Mouse (Mus musculus) lung, adult 2 months (tissue): ENCODE measurements around the gene Gpr55.

Experiments used
- CTCF ChIP-seq: fragments of 200-500 bp; IDR thresholded peaks from 2 replicates; pipeline ENCODE4 v1.5.1; 2011; ENCODE audit warnings: mild to moderate bottlenecking, low read length, control low read depth; ENCODE audit not compliant: insufficient read depth
- POLR2A ChIP-seq: fragments of 200-500 bp; IDR thresholded peaks from 2 replicates; pipeline ENCODE4 v1.6.1; 2011; ENCODE audit warnings: low read depth, mild to moderate bottlenecking, control low read depth, low read length, borderline replicate concordance; ENCODE audit errors: extremely low read depth

DNA sequence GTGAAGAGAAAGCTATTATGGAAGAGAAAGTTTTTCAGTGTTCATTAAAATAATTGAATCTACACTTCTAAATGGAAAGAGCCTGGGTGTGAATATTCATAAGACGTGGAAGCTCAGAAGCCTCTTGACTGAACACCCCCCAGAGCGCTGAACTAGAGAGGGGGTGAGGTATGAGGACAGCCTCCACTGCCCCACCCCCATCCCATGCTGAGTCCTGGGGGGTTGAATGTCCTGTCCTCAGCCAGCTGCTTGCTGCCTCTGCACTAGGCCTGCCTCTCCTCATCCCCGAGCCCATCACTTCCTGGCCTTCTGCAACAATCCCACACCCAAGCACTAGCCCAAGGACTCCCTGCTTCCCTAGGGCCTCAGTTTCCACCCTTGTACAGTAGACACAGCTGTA, 5.0 kb upstream of the Gpr55 start:
- TF ChIP-seq CTCF (no peak), POLR2A (no peak)
